Mouse (Mus musculus) liver, postnatal 0 days (tissue): ENCODE results near the gene Cryba4.

ENCODE experiments used
- CTCF ChIP-seq: sonication (generic); IDR thresholded peaks from 2 replicates; pipeline ENCODE4 v1.5.1; 2016; ENCODE audit warnings: antibody characterized with exemption, low read depth
- EP300 ChIP-seq: IDR thresholded peaks from 2 replicates; pipeline ENCODE4 v1.6.1; 2016; ENCODE audit warnings: antibody characterized with exemption, low read depth, mild to moderate bottlenecking

- TF ChIP-seq EP300 (no peak), CTCF (no peak)
These were observed 13.2 kb upstream of the Cryba4 start for GRCm38 (mm10) chr5:112265515-112265914.
